Mouse (Mus musculus) adipose tissue, adult 10 weeks (tissue): Measurements from ENCODE around the gene Paqr8. TPM values are rescaled to one million over a fixed set of nuclear protein-coding genes. Genes with fewer than 3 reads are reported as not detected.

ENCODE experiments used
- polyA plus RNA-seq: library from polyadenylated mRNA; stranded (reverse); fragments of 350-450 nt; fragmentation: Illumina TruSeq; extraction: RNeasy Lipid Tissue Mini Kit (QIAGEN cat#74804); gene quantifications from one replicate; pipeline ENCODE4 v1.2.3, GENCODE M21; 2014; ENCODE audit warnings: low read depth, low replicate concordance

Paqr8 gene
- polyA plus RNA-seq = 1.3 TPM

GRCm38 (mm10) chr1:20890404-20890921, at the start of gene Paqr8:
Gene Paqr8, plus strand, starts transcription at chr1:20890606.

GRCm38 (mm10) chr1:20951300-20951763, 60.9 kb downstream of the Paqr8 start, which contains the start of gene Efhc1:
Gene Efhc1, plus strand, starts transcription at chr1:20951626.

Other genes starting within 250 kb of the Paqr8 start
- gene Il17a, start 159.7 kb upstream of the Paqr8 start, polyA plus RNA-seq = not detected
- not detected for gene Il17f, start 100.0 kb upstream of the Paqr8 start, polyA plus RNA-seq
- gene Mcm3, start 70.3 kb upstream of the Paqr8 start, polyA plus RNA-seq = 8.5 TPM
- 9.4 TPM for gene Efhc1, start 61.0 kb downstream of the Paqr8 start, polyA plus RNA-seq
- 4.1 TPM for gene Tram2, start 188.6 kb downstream of the Paqr8 start, polyA plus RNA-seq